Mouse (Mus musculus) thymus, adult 2 months (tissue): ENCODE measurements around the gene Cysltr2. TPM values are rescaled to one million over a fixed set of nuclear protein-coding genes. Genes with fewer than 3 reads are reported as not detected.

Source experiments
- DNase-seq: peaks from one replicate; pipeline ENCODE4 v3.0.0; 2021
- H3K27ac ChIP-seq: fragments of 200-500 bp; 2 replicates; pipeline ENCODE4 v1.5.1; 2012; ENCODE audit warnings: low read length, control low read depth; ENCODE audit not compliant: control insufficient read depth, insufficient read depth
- H3K27me3 ChIP-seq: fragments of 200-500 bp; 2 replicates; pipeline ENCODE4 v1.6.1; 2012; ENCODE audit warnings: mild to moderate bottlenecking, low read length, moderate library complexity, mixed read lengths; ENCODE audit not compliant: control insufficient read depth, insufficient read depth
- H3K36me3 ChIP-seq: fragments of 200-500 bp; 2 replicates; pipeline ENCODE4 v1.6.1; 2012; ENCODE audit warnings: mild to moderate bottlenecking, low read length, moderate library complexity; ENCODE audit not compliant: control insufficient read depth, insufficient read depth
- H3K4me1 ChIP-seq: fragments of 200-500 bp; replicated peaks from 2 replicates; pipeline ENCODE4 v1.6.1; 2012; ENCODE audit warnings: low read length; ENCODE audit not compliant: control insufficient read depth, insufficient read depth
- H3K4me3 ChIP-seq: fragments of 200-500 bp; 2 replicates; pipeline ENCODE4 v1.5.1; 2012; ENCODE audit warnings: mild to moderate bottlenecking, low read length, control low read depth, moderate library complexity; ENCODE audit not compliant: control insufficient read depth, insufficient read depth
- CTCF ChIP-seq: fragments of 200-500 bp; IDR thresholded peaks from 2 replicates; pipeline ENCODE4 v1.5.1; 2012; ENCODE audit warnings: mild to moderate bottlenecking, control low read depth, low read length, moderate library complexity, borderline replicate concordance; ENCODE audit not compliant: control insufficient read depth, poor library complexity, insufficient read depth; ENCODE audit errors: extremely low read depth
- POLR2A ChIP-seq: fragments of 200-500 bp; IDR thresholded peaks from 2 replicates; pipeline ENCODE4 v1.6.1; 2012; ENCODE audit warnings: mild to moderate bottlenecking, low read length, control low read depth, moderate library complexity; ENCODE audit not compliant: control insufficient read depth, poor library complexity, insufficient read depth; ENCODE audit errors: extremely low read depth
- WGBS: fragments of 180-500 bp; shearing (Covaris S2); methylation state at CpG from one replicate; pipeline ENCODE4 v1.1.7; 2018; 5-methylcytosine and 5-hydroxymethylcytosine counted together
- polyA plus RNA-seq: library from polyadenylated mRNA; depleted of rRNA; stranded (reverse); fragments of >200 nt; gene quantifications from 2 replicates; pipeline ENCODE4 v1.2.3, GENCODE M21; 2012

Gene Cysltr2
- polyA plus RNA-seq, 1 experiment: 16.9 TPM

DNA sequence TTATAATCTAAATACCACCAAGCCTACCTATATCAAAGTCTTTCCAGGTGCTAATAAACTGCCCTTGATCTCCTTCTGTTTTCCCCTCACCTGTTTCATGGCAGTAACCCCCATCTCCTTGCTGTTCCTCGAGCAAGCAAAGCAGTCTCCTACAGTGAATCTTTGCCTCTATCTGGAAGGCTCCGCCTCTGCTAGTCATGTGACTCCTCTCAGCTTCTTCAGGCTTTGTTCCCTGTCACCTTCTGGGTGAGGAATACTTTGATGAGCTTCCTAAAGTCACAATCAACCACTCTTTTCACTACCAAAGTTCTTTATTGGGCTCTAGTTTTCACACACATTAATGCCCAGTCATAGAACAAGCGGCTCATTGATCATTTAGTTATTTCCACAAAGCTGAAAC lies 37.5 kb upstream of the Cysltr2 start:
- no peaks in the 10 kb centered on the region for H3K36me3 ChIP-seq
- TF ChIP-seq CTCF (no peak), POLR2A (no peak)
- no peak overlapping the region for H3K27ac ChIP-seq

GRCm38 (mm10) chr14:73083563-73083962 lies 34.6 kb upstream of the Cysltr2 start:
- TF ChIP-seq POLR2A (no peak), CTCF (no peak)
- Histone ChIP-seq H3K27ac (no peak overlapping the region), H3K36me3 (no peaks in the 10 kb centered on the region), H3K27me3 (no peaks in the 10 kb centered on the region), H3K4me1 (peaks cover 16% of the 10 kb centered on the region), H3K4me3 (no peak overlapping the region)
- WGBS: 94% methylated on average over 2 of the region's 2 CpGs
- no peak for DNase-seq

More for the DNA sequence above, 37.5 kb upstream of the Cysltr2 start:
- DNase-seq: no peak
- Histone ChIP-seq H3K4me3 (no peak overlapping the region), H3K4me1 (peaks cover 11% of the 10 kb centered on the region), H3K27me3 (no peaks in the 10 kb centered on the region)
- 83% methylated on average over 3 of the region's 3 CpGs for WGBS

- WGBS: 33% methylated on average over 7 of the region's 7 CpGs
- no peaks in the 10 kb centered on the region for H3K36me3 ChIP-seq
- no peak for TF ChIP-seq CTCF
- TF ChIP-seq POLR2A: no peak
- H3K4me1 ChIP-seq: no peaks in the 10 kb centered on the region
- no peak overlapping the region for H3K4me3 ChIP-seq
- no peak overlapping the region for H3K27ac ChIP-seq
- H3K27me3 ChIP-seq: no peaks in the 10 kb centered on the region
- no peak for DNase-seq
Observed at GRCm38 (mm10) chr14:73064460-73064859, 15.5 kb upstream of the Cysltr2 start.

DNA sequence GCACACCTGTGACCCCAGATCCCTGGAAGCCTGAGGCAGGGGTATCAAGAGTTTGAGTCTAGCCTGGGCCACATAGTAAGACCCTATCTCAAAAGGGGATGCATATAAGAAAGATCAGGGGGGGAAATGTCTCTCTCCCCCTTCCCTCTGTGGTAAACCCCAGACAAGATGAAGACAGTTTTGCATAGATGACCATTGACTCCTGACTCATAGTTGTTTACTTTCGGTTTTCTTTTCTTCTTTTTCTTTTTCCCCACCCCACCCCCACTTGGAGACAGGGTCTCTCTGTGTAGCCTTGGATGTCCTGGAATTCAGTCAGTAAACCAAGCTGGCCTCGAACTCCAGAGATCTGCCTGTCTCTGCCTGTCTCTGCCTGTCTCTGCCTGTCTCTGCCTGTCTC lies 9.8 kb upstream of the Cysltr2 start:
- Histone ChIP-seq H3K27ac (no peak overlapping the region), H3K36me3 (no peaks in the 10 kb centered on the region), H3K4me1 (peaks cover 2% of the 10 kb centered on the region; the same call in 1 of the 2 replicates), H3K4me3 (no peak overlapping the region), H3K27me3 (no peaks in the 10 kb centered on the region)
- TF ChIP-seq CTCF (no peak), POLR2A (no peak)
- DNase-seq: no peak
- WGBS: 89% methylated on average over 2 of the region's 2 CpGs

- no peak overlapping the region for H3K27ac ChIP-seq
- no peak for DNase-seq
Observed at GRCm38 (mm10) chr14:73057764-73058163, 8.8 kb upstream of the Cysltr2 start.

GRCm38 (mm10) chr14:73056813-73057212 lies 7.9 kb upstream of the Cysltr2 start:
- no peak overlapping the region for H3K27ac ChIP-seq
- no peaks in the 10 kb centered on the region for H3K27me3 ChIP-seq
- peaks cover 2% of the 10 kb centered on the region; the same call in 1 of the 2 replicates for H3K4me1 ChIP-seq
- no peaks in the 10 kb centered on the region for H3K36me3 ChIP-seq
- no peak overlapping the region for H3K4me3 ChIP-seq
- no peak for DNase-seq
- no peak for TF ChIP-seq POLR2A
- TF ChIP-seq CTCF: no peak
- 81% methylated on average over 6 of the region's 6 CpGs for WGBS

More at GRCm38 (mm10) chr14:73057764-73058163, 8.8 kb upstream of the Cysltr2 start:
- no peak overlapping the region for H3K4me3 ChIP-seq
- no peaks in the 10 kb centered on the region for H3K36me3 ChIP-seq
- WGBS: 78% methylated on average over 10 of the region's 10 CpGs
- no peaks in the 10 kb centered on the region for H3K27me3 ChIP-seq
- peaks cover 2% of the 10 kb centered on the region; the same call in 1 of the 2 replicates for H3K4me1 ChIP-seq
- TF ChIP-seq POLR2A (no peak), CTCF (no peak)
